Mouse (Mus musculus): Measurements from ENCODE around the gene Xrcc2. TPM values are rescaled to one million over a fixed set of nuclear protein-coding genes. Genes with fewer than 3 reads are reported as not detected.
"Not testable (repeated sequence)": the region's sequence is repeated elsewhere in the genome, so short reads cannot be mapped to it uniquely, and the experiment has no call there.

Xrcc2 gene
- polyA plus RNA-seq, 1 experiment from 2014 or later = 1.6 TPM

GRCm38 (mm10) chr5:25747904-25748303 lies 42.3 kb upstream of the Xrcc2 start:
- no peak for ATAC-seq
- Histone ChIP-seq H3K27me3 (replicated peaks; ENCODE audit: control insufficient read depth, insufficient read depth, low read length) (no peaks in the 10 kb centered on the region), H3K4me3 (ENCODE audit: low read depth, low read length) (no peak overlapping the region), H3K4me2 (replicated peaks; ENCODE audit: low read depth) (no peak overlapping the region), H3K9me3 (ENCODE audit: control insufficient read depth) (no peaks in the 10 kb centered on the region), H3K36me3 (ENCODE audit: control insufficient read depth, insufficient read depth) (no peaks in the 10 kb centered on the region), H3K9ac (ENCODE audit: low read depth, low read length) (no peak overlapping the region), H3K27ac (ENCODE audit: low read depth, low read length) (no peak overlapping the region), H3K4me1 (replicated peaks; ENCODE audit: control insufficient read depth, insufficient read depth, low read length) (no peaks in the 10 kb centered on the region)
- TF ChIP-seq CTCF (IDR thresholded peaks at IDR 0.05; ENCODE audit: low read depth) = no peak

- H3K9me3 ChIP-seq (ENCODE audit: control insufficient read depth); ATAC-seq; H3K36me3 ChIP-seq (ENCODE audit: control insufficient read depth, insufficient read depth); H3K4me2 ChIP-seq (replicated peaks; ENCODE audit: low read depth); H3K9ac ChIP-seq (ENCODE audit: low read depth, low read length); H3K27ac ChIP-seq (ENCODE audit: low read depth, low read length); H3K4me3 ChIP-seq (ENCODE audit: low read depth, low read length); H3K4me1 ChIP-seq (replicated peaks; ENCODE audit: control insufficient read depth, insufficient read depth, low read length); H3K27me3 ChIP-seq (replicated peaks; ENCODE audit: control insufficient read depth, insufficient read depth, low read length): not testable (repeated sequence)
- WGBS = 100% methylated on average over 1 of the region's 1 CpGs
Observed at GRCm38 (mm10) chr5:25738902-25739301, 33.3 kb upstream of the Xrcc2 start.

GRCm38 (mm10) chr5:25738448-25738847 lies 32.8 kb upstream of the Xrcc2 start:
- Histone ChIP-seq H3K4me2 (replicated peaks; ENCODE audit: low read depth) (no peak overlapping the region), H3K4me3 (ENCODE audit: low read depth, low read length) (no peak overlapping the region), H3K36me3 (ENCODE audit: control insufficient read depth, insufficient read depth) (no peaks in the 10 kb centered on the region), H3K9me3 (ENCODE audit: control insufficient read depth) (no peaks in the 10 kb centered on the region), H3K4me1 (replicated peaks; ENCODE audit: control insufficient read depth, insufficient read depth, low read length) (no peaks in the 10 kb centered on the region), H3K27me3 (replicated peaks; ENCODE audit: control insufficient read depth, insufficient read depth, low read length) (no peaks in the 10 kb centered on the region), H3K9ac (ENCODE audit: low read depth, low read length) (no peak overlapping the region), H3K27ac (ENCODE audit: low read depth, low read length) (no peak overlapping the region)
- no peak for ATAC-seq
- WGBS = 69% methylated on average over 3 of the region's 3 CpGs
- no peak for TF ChIP-seq CTCF (IDR thresholded peaks at IDR 0.05; ENCODE audit: low read depth)

GRCm38 (mm10) chr5:25735861-25736260 lies 30.2 kb upstream of the Xrcc2 start:
- Histone ChIP-seq H3K4me2 (replicated peaks; ENCODE audit: low read depth) (no peak overlapping the region), H3K9me3 (ENCODE audit: control insufficient read depth) (no peaks in the 10 kb centered on the region), H3K4me3 (ENCODE audit: low read depth, low read length) (no peak overlapping the region), H3K27ac (ENCODE audit: low read depth, low read length) (no peak overlapping the region), H3K27me3 (replicated peaks; ENCODE audit: control insufficient read depth, insufficient read depth, low read length) (no peaks in the 10 kb centered on the region), H3K4me1 (replicated peaks; ENCODE audit: control insufficient read depth, insufficient read depth, low read length) (no peaks in the 10 kb centered on the region), H3K9ac (ENCODE audit: low read depth, low read length) (no peak overlapping the region), H3K36me3 (ENCODE audit: control insufficient read depth, insufficient read depth) (no peaks in the 10 kb centered on the region)
- no peak for TF ChIP-seq CTCF (IDR thresholded peaks at IDR 0.05; ENCODE audit: low read depth)
- WGBS = 74% methylated on average over 2 of the region's 2 CpGs
- no peak for ATAC-seq

GRCm38 (mm10) chr5:25734318-25734717 lies 28.7 kb upstream of the Xrcc2 start:
- no peak overlapping the region for H3K27ac ChIP-seq (ENCODE audit: low read depth, low read length)
- peak; percentile 81 for TF ChIP-seq CTCF (IDR thresholded peaks at IDR 0.05; ENCODE audit: low read depth)
- no peaks in the 10 kb centered on the region for H3K4me1 ChIP-seq (replicated peaks; ENCODE audit: control insufficient read depth, insufficient read depth, low read length)
- no peaks in the 10 kb centered on the region for H3K36me3 ChIP-seq (ENCODE audit: control insufficient read depth, insufficient read depth)
- ATAC-seq = no peak
- WGBS = 14% methylated on average over 1 of the region's 1 CpGs
- H3K9ac ChIP-seq (ENCODE audit: low read depth, low read length) = no peak overlapping the region
- no peak overlapping the region for H3K4me3 ChIP-seq (ENCODE audit: low read depth, low read length)
- no peaks in the 10 kb centered on the region for H3K27me3 ChIP-seq (replicated peaks; ENCODE audit: control insufficient read depth, insufficient read depth, low read length)
- H3K4me2 ChIP-seq (replicated peaks; ENCODE audit: low read depth) = no peak overlapping the region
- no peaks in the 10 kb centered on the region for H3K9me3 ChIP-seq (ENCODE audit: control insufficient read depth)

- H3K9ac ChIP-seq (ENCODE audit: low read depth, low read length) = no peak overlapping the region
- H3K4me1 ChIP-seq (replicated peaks; ENCODE audit: control insufficient read depth, insufficient read depth, low read length) = no peaks in the 10 kb centered on the region
- no peak overlapping the region for H3K4me2 ChIP-seq (replicated peaks; ENCODE audit: low read depth)
- no peak for TF ChIP-seq CTCF (IDR thresholded peaks at IDR 0.05; ENCODE audit: low read depth)
- no peak overlapping the region for H3K27ac ChIP-seq (ENCODE audit: low read depth, low read length)
- H3K36me3 ChIP-seq (ENCODE audit: control insufficient read depth, insufficient read depth) = no peaks in the 10 kb centered on the region
- no peak for ATAC-seq
- H3K27me3 ChIP-seq (replicated peaks; ENCODE audit: control insufficient read depth, insufficient read depth, low read length) = no peaks in the 10 kb centered on the region
- 17% methylated on average over 1 of the region's 1 CpGs for WGBS
- H3K4me3 ChIP-seq (ENCODE audit: low read depth, low read length) = no peak overlapping the region
- no peaks in the 10 kb centered on the region for H3K9me3 ChIP-seq (ENCODE audit: control insufficient read depth)
Observed at GRCm38 (mm10) chr5:25724134-25724675, 18.6 kb upstream of the Xrcc2 start.

GRCm38 (mm10) chr5:25723016-25723415 lies 17.4 kb upstream of the Xrcc2 start:
- Histone ChIP-seq H3K36me3 (ENCODE audit: control insufficient read depth, insufficient read depth) (no peaks in the 10 kb centered on the region), H3K4me2 (replicated peaks; ENCODE audit: low read depth) (no peak overlapping the region), H3K4me1 (replicated peaks; ENCODE audit: control insufficient read depth, insufficient read depth, low read length) (no peaks in the 10 kb centered on the region), H3K4me3 (ENCODE audit: low read depth, low read length) (no peak overlapping the region), H3K9me3 (ENCODE audit: control insufficient read depth) (no peaks in the 10 kb centered on the region), H3K27me3 (replicated peaks; ENCODE audit: control insufficient read depth, insufficient read depth, low read length) (no peaks in the 10 kb centered on the region), H3K27ac (ENCODE audit: low read depth, low read length) (no peak overlapping the region), H3K9ac (ENCODE audit: low read depth, low read length) (no peak overlapping the region)
- no peak for ATAC-seq
- 73% methylated on average over 2 of the region's 2 CpGs for WGBS
- TF ChIP-seq CTCF (IDR thresholded peaks at IDR 0.05; ENCODE audit: low read depth) = no peak

Measured in intestine, postnatal 0 days (tissue).